Mouse (Mus musculus) kidney, adult 11 months (tissue): ENCODE results near the gene Diaph3.

Source experiments
- DNase-seq: peaks from one replicate; pipeline ENCODE4 v3.0.0; 2022

The Diaph3 gene

DNA sequence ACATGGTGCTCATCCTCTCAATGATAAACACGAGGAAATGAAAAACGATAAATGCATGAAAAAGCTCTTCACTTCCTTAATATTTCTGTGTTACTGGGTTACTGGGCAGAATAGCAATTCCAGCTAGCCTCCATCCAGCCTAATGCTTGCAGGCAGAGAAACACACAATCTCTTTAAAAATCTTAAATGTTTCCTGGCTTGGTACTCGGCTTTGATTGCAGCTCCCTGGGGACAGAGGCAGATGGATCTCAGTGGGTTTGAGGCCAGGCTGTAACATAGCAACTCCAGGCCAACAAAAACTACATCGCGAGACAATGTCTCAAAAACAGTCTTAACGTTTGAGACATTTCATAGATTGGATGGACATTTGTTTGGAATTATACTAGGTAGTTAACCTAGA lies 57.1 kb downstream of the Diaph3 start:
- no peak for DNase-seq

DNA sequence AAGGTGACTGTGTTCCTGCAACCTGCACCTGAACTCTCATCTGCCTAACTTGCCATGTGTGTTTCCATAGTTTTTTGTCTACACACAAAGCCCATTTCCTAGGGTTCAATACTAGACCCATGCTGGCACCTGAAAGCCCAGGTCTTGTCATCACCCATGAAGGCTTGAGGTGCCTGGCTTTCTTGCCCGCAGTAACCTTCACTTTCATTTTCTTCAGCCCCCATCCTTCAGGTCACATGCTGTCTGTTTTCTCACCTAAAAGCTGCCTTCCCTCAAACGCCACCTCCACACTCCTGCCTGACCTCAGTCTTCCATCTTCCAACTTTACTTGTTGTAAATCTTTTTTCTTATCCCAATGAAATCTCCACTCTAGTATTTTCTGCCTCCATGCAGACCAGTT lies 61.3 kb downstream of the Diaph3 start:
- DNase-seq = no peak

DNA sequence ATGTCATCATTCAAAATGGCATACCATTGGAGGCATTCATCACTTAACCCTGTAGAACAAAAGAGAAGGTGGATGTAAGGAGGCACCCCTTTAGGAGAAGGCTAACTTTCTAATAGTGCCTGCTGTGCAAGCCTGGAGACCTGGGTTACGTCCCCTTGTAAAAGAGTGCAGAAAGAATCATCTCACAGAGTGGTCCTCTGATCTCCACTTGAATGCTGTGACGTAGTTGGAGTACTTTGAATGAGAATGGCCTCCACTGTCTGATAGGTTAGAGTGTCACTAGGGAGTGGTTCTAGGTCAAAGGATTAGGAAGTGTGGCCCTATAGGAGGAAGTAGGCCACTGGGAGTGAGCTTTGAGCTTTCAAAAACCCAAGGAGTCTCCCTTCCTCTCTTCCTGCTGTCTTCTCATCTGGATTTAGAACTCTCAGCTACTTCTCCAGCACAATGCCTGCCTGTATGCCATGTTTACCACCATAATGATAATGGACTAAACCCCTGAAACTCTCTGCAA lies 66.0 kb downstream of the Diaph3 start:
- no peak for DNase-seq

DNA sequence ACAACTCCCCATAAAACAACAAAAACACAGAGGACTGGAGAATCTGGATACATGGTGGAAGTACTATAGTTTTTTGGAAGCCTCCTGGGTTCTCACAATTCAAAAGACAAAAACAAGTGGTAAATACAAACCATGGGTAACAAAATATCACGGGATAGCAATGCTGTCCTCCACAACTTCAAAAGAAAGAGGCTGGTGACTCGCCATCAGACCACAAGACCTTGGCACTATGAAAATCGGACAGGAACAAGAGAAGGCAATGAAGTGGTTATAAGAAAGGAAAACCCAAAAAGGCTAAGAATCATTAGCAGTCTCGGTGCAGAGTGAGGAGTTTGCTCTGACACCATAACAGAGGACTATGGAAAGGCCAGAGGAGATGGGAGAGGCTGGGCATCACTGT lies 76.8 kb downstream of the Diaph3 start:
- no peak for DNase-seq

DNA sequence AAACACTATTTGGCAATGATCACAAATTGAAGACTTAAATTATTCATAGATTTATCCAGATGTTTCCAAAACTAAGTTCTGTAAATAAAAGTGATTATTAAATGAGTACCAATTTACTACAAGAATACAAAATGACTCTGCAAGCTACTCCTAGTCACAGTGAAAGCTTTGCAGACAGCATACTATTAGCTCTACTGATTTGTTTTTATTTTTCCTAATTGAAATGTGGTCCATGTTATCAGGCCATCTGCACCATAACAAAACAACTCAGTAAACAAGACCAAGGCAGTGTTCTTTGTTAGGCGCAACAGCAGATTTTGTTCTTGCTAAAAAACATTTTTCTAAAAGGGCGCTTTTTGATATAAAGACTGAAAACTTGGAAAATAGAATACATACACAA lies 84.9 kb downstream of the Diaph3 start:
- no peak for DNase-seq

DNA sequence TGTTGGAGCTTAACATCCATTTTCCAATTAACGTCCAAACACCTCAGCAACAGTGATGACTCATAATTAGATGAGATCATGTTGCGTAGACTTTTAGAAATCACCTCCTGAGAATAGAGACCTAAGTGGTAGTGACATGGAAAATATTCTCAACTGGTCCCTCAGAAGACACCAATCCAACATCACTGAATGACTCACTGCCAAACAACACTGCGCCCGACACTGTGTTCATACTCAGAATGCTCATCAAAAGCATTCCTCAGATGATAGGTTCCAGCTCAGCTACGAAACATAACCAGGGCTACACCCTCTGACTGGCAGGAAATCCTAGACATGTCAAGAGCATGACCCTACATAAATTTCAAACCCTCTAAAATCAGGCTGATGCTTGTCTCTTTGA lies 89.8 kb downstream of the Diaph3 start:
- no peak for DNase-seq

DNA sequence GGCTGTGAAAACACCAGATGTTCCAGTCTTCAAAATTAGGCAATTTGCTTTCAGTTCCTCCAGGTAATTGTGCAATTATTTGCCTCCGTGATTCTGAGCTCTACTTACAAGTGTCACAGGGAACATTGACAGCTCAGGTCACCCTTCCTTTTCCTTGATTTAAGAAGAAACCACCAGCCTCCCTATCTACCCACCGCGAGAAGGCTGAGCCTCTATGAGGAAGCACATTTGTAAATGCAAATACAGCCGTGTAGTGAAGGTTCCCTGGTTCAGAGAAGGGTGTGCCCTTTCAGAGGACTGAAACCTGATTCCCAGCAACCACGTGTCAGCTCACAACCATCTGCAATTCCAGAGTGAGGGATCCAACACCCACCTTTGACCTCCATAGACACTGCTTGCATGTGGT lies 96.6 kb downstream of the Diaph3 start:
- DNase-seq = no peak

DNA sequence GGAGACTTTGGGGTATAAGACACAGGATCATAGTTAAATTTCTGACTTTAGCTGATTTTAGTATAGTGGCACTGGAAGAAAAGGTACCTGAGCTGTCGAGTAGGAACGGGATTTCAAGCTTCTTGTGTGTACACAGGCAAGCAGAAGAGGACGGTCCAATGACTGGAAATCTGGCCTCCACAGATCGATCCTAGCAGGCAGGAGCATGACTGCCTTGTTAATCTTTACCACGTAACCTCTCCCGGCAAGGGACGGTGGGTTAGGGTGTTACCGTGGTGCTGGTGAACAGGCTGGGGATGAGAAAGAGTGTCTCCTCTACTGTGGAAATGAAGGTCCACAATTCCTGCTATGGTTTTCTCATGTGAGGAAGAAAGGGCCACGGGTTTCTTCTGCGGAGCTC lies 120.8 kb downstream of the Diaph3 start:
- no peak for DNase-seq

DNA sequence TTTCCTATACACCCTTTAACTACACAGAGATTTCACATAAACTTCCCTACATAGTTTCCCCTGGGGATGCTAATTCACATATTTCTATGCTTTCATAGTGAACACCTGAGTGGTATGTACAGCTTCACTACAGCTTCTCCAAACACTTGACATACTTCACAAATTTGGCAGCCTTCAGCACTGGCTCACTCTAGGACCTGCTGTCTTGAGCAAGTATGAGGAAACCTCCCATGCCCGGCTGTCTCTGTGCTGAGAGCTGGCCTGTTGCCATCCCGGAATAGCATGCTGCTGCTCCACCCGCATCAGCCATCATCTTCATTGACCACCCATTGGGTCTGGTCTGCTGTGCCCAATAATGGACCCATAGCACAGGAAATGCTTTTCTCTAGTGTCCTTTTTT lies 121.3 kb downstream of the Diaph3 start:
- DNase-seq = no peak

DNA sequence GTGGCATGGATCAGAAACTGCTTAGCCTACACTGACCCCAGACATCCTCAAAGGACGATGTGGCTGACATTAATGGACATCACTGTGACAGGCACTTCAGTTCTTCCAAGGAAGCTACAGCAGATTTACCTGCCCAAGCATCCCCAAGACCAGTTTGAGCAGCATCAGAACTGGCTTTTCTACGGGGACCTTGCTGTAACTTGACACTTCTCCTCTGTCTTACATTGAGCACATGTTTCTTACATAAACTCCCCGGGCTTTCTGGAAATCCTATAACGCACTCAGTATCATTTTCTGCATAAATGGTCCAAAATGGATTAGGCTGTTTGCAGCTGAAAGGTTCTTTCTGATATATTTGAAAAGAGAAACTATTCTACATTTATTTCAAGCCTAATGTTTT lies 143.7 kb downstream of the Diaph3 start:
- DNase-seq = no peak

DNA sequence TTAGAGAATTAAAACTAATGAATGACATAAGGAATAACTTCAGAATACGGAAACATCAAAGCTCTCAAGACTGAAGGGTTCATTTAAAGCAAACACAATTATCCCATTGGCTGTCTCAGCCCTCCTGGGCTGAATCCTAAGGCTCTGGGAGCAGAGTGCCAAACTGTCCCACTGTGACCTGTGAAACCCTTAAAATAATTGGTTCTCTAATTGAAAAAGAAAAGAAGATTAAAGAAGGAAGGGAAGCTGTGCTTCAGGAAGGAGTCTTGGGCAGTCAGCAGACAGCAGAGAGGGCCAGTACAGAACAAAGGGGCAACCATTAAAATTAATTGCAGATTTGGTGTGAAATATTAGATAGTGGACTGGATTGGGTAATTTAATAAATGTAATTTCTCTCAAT lies 189.9 kb downstream of the Diaph3 start:
- no peak for DNase-seq

DNA sequence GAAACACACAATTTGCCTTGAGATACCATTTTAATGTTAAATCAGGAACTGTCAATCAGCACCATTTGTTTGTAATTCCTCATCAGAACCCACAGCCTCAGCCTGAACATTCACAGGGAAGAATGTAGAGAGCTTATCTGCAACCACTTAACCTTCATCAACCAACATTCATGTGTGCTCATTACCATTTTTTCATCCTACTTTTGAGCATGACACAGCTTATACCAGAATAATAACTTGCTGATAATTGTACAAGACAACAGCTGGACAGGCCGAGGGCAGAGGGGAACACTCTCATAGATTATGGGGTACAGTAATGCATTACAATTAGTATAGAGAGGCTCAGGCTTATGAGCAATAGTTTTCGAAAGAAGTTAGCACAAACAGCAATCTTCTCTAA lies 203.1 kb downstream of the Diaph3 start:
- DNase-seq = no peak

DNA sequence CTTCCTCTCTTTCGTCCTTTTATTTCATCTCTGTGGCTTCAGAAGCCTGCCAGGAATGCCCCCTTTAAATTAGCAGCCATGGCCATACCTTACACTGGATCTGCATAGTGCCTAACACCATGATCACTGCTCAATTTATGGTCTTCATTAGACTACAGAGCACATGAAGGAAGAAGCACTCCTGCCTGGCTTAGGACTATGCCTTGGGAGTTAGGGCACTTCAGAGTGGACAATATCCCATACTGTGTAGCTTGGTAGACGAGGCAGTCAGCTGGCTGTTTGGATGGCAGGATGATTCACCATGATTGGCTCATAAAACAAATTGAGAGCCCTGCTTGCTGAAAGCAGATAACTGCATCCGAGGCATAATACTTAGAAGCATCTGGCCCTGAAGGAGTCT lies 204.6 kb downstream of the Diaph3 start:
- DNase-seq = no peak

DNA sequence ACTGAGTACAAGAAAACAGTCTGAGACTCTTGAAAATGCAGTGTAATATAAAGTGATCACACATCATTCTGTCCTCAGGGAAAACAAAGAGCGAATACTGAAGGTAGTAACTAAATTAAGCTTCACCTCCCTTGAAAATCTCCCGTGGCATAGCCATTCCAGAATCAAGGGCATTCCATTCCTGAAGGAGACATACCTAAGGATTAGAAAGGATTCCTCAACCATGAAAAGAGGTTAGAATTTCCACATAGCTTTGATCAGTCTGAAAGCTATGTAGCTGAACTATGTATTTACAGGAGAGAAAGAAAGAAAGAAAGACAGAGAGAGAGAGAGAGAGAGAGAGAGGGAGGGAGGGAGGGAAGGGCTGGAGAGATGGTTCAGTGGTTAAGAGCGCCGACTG lies 210.3 kb downstream of the Diaph3 start:
- DNase-seq = no peak

DNA sequence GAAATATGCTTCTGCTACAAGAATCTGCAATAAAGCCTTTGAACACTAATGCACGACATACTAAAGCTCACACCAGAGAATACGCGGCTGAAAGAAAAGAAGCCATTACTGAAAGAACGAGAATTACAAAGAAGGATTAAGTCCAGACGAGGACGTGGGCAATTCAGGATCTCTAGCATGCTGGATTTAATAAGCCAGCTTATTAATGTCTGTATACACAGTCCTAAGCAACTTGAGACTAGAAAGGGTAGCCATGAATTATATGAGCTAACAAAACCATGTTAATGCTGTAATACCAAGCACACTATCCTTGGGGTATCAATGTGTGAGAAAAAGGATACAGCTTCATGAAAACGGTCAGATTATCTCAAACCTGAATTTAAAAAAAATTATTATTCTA lies 214.2 kb downstream of the Diaph3 start:
- no peak for DNase-seq

DNA sequence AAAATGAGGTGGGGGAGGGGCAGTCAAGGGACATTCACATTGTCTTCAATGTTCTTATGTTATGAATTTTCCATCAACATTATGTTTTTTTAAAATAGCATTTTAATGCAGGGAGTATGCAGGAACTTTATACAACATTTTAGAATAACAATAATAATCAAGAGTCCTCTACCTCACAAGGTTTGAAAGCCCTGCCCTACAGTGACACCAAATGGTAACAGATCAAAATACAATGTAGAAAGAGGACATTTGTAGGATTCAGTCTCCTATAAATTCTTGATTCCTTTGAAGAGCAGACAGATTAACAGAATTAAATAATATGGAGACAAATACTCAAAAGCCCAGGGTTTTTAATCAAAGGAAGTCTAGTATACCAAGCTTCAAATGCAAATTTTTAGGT lies 242.1 kb downstream of the Diaph3 start:
- no peak for DNase-seq

DNA sequence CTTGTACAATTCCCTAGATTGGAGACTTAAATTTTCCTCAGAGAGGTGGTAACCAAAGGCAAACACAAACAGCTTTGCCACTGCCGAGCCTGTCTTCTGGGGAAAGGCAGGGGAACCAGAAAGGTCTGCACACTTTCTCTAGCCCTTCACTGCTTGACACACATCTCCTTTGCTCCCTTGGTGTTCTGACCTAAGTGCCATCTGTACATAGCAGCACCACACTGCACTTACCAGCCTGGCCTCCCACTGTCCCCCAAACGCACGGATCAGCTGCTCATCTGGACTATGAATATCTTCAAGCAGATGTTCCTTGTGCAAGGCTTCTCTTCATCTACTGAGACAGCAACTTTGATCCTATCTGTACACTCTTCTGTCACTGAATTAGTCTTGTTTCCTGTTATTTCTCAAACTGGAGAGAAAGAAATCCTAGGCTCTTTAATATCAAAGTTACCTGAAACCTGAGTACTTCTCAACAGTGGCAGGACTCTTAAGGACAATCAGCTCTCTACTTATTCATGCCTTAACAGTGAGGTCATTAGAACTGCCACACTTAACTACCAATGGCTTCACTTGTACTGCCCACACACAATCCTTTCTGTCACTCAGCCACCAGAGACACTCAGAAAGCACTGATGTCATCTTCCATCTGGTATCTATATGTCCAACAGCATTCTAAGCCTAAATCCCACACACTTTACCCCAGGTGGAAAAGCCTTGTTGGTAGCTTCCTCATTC lies 251.8 kb downstream of the Diaph3 start:
- DNase-seq = no peak

DNA sequence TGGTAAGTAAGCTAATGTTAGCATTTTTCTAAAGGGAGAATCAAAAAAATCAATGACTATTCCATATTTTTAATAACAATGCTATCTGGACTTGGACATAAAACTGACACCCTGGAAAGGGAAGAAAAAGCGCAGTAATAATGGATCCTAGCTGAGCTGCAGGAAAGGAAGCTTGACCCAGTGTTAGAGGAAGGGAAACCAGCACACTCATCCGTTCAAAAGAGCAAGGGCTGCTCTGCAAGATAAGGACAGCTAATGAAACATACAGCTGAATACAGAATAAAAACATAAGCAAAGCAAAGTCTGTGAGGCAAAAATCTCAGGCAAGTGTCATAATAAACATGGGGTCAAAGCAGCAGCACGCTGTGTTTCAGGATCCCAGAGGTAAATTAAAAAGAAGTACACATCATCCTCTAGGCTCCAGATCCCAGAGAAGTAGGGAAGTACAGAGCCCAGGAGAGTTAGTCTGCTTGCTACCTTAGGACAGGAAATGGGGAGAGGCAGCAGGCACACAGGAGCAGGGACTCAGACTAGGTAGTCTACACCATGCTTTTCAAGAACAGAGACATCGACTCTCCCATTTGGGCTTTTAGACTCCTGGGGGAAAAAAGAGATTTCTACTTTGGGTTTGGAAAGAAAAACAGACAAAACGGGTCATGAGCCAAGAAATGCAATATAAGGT lies 255.5 kb downstream of the Diaph3 start:
- no peak for DNase-seq

DNA sequence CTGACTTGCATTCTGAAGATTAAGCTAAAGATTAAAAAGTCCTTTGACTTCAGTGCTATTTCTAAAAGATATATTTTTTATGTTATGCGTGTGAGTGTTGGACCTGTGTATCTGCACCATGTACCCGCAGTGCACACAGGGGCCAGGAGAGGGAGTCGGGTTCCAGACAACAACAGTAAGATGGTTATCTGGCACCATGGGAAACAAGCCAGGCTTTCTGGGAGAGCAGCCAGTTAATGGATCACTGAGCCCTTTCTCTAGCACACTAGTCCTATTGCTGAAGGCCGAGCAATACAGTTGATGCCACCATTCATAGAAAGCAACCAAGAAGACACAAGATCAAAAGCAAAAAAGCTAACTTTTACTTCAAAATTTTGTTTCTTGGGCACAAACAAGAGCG lies 271.5 kb downstream of the Diaph3 start:
- peak; percentile 56 for DNase-seq

DNA sequence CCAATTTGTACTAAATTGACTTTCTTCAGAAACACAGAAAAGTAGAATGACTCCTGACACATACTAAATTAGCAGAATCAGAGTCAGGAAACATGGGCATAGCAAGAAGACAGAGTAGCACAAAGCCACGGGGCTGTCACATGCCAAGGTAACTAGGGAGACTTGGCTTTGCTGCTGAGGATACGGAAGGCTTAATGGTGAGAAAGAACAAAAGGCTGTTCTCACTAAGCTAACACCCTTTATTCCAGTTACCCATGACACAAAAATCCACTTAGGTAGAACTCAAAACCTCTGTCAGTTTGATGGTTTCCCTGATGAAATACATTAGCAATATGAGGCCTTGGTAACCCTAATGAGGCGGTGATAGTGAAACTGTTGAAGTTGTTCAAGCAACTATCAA lies 273.9 kb downstream of the Diaph3 start:
- no peak for DNase-seq

DNA sequence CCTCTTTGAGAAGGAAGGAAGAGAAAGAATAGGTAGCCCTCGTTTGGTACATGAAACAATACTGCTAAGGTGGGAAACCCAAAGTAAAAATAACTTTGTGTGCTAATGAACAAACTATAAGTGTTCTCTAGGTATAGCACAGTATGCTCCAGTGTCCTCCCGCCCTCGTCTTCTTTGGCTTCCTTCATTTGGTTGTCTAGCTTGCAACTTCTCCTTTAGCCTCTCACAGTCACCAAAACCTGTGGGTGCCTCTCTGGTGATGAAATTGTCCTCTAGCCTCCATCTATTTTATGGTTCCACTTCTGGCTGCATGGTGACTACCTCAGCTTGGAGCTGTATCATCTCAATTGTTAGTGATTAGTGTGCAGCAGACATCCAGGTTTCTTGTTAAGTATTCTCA lies 277.0 kb downstream of the Diaph3 start:
- no peak for DNase-seq

DNA sequence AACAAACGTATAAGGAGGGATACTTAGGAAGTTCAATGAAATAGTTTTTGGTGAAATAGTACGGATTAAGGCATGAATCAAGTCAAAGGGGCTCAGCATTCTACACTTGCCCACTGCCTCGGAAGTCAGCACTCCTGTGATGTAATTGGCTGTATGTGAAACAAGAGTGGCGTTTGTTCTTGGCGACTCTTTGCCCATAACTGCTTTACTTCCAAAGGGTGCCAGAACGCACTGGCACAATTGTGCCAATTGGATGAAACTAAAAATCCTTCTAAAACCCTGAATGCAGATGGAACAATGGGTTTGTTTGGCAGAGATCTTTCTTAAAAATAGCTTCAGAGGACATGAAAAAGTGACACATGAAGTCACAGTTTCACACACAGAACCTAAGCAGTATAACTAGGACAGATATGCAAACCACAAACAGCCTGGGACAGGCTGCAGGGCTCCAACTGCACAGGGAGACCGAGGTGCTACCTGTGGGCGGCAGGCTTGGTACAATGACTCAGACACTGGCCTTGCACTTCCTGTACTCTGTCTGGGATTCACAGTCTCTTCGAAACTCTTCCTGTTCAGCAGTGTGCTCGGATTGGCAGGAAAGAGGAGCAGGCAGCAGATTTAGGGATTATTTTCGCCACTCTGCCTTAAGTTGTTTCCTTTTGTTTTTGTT lies 279.6 kb downstream of the Diaph3 start:
- no peak for DNase-seq

DNA sequence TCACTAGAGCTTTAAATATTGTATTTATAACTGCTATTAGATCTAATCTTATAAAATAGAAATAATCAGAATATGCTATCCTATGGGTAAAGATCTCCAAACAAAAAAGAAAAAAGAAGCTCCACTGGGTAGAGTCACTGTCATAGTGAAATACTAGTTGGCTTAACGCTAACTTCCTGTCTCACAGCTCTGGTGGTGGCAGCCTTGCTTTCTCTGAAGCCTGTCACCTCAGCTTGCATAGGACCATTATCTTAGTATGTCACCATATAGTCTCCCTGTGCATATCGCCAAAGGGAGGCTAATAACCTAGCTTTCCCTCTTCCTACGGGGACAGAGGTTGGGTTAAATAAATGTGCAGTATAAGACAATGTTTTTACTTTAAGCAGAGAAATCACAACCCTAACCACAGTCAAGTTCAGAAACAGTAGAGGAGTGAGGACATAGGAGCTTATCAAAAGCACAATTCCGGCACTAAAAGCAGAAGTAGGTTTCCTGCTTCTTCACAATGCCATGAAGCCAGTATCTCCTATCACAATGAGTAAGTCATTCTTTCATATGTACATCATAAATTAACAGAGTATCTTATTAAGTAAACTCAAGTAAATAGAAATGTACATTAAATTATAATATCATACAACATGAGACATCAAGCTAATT lies 293.8 kb downstream of the Diaph3 start:
- DNase-seq = no peak

DNA sequence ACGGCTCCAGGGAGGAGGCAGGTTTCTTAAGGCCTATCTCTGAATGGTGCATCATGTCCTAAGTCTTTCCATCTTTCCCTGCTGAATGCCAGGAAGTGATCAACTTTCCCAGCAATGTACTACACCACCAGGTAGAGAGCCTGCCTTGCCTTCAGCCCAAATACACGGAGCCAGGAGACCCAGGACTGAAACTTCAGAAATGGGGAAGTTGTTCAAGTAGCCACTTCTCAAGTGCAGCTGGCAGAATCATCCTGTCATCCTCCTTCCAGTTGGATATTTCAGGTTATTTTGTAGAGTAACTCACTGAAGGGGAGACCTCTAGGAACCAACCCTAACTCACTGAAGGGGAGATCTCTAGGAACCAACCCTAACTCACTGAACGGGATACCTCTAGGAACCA lies 297.0 kb downstream of the Diaph3 start:
- no peak for DNase-seq
